Mouse (Mus musculus) adrenal gland, postnatal 25 days (tissue): ENCODE data around the gene Ifi203. TPM values are rescaled to one million over a fixed set of nuclear protein-coding genes. Genes with fewer than 3 reads are reported as not detected.
"Not testable (repeated sequence)": the region's sequence is repeated elsewhere in the genome, so short reads cannot be mapped to it uniquely, and the experiment has no call there.

Experiments
- DNase-seq: peaks from one replicate; pipeline ENCODE4 v3.0.0; 2021; ENCODE audit warnings: mixed read lengths
- total RNA-seq: library from RNA; stranded (reverse); gene quantifications from 2 replicates; pipeline ENCODE4 v1.2.3, GENCODE M21; 2021

The Ifi203 gene
- total RNA-seq, 1 experiment from 2014 or later, result 11.9 TPM

GRCm38 (mm10) chr1:173887026-173887787 is 55.3 kb downstream of the Ifi203 start:
- DNase-seq, result not testable (repeated sequence)

DNA sequence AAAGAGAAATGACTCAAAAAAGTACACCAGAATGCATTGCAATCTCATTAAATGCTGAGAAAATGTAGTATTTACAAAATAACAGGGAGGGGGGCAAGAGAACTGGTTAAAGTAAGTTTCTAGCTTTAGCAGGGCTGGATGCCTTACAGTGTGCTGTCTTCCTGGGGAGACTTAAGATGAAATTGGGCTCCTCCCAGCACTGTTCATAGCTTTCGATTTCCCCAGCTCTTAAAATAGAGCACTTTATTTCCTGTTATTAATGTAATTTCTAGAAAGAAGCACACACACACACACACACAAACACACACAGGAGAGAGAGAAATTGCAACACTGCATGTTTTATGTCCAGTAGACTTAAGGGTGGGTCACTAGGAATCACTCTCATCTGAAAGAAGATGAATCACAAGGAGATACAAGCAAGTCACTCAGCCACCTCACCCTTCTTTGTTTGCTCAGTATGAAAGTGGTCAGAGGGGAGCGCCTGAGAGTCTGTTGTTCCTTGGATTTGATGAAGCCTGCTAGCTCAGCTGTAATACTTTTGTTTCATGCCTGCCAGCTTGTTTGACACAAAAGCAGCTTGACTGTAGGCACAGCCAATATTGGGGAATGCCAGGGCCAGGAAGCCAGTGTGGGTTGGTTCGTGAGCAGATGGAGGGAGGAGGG is 62.3 kb downstream of the Ifi203 start:
- not testable (repeated sequence) for DNase-seq

DNA sequence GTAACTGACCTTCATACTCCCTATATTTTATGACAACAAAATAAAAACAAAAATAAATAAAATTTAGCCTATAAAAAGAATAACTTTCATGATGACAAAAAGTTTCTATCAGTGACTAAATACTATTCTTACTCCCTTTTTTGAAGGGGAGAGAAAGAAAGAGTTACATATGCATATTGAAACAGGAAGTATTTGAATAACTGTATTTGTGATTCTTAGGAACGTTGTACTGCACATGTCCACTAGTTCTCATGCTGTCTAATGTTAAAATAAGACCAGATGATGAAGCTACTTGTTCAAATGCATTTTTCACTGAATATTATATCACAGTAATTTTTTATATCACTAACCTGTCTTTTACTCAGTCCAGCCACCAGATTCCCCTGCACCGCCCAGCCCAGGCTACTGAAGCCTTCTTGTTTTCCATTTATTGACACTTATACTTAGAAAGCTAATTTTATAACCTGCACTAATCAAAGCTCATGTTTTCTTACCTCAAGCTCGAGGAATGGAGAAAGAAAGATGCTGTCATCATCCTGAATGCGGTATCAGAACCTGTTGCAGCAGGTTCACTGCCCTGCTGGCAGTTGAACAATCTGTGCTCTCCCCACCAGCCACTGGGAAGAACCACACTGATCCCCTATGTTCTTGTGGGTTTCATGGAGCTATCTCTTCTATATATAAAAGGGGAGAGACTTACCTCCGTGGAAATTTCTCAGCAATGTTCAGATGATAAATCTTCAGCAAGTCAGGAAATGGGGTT is 63.1 kb downstream of the Ifi203 start:
- DNase-seq, result not testable (repeated sequence)

DNA sequence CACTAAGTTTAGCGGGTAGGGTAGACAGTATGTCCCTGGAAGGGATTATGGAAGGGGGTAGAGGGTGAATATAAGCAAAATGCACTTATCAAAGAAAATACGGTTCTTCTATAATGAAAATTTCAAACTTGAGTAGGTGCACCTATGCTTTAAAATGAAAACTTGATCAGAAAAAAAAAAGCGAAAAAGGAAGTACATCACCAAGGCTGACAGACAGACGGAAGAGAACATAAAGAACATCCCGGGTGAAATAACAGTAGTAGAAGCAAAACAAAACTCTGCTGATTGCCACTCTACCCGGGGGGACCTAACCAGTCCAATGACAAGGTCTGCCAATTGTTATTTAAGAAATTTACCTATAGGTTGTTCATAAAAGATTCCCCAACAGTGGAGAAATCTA is 64.2 kb downstream of the Ifi203 start:
- DNase-seq, result not testable (repeated sequence)

DNA sequence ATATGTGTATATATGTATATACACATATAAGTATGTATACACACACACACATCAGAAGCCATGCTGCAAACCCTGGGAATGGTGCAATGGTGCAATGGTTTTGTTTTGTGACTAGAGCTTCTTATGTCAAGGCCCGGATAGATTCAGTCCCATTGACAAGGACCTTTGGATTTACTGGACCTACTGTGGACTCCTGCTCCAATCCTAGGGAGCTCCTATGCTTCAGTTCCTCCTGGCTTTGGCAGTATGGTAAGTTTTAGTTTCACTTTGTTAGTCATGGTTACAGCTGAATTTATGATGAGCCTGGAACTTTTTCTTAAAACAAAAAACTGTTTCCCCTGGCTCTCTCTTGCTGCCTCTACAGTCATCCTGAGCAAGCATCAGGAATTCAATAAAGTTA is 65.3 kb downstream of the Ifi203 start:
- DNase-seq, result not testable (repeated sequence)

Other genes with a start within 250 kb of the Ifi203 start
- 2.2 and 2.4 TPM in 2 replicates for gene Ifi207, start 200.9 kb downstream of the Ifi203 start, total RNA-seq
- 2.7 and 3.4 TPM in 2 replicates for gene Ifi204, start 175.7 kb downstream of the Ifi203 start, total RNA-seq
- 0.97 TPM in 1 of 2 replicates, not detected in the other for gene Ifi211, start 29.6 kb downstream of the Ifi203 start, total RNA-seq
- gene Mndal, start 181 bp downstream of the Ifi203 start, total RNA-seq, result 17.0 and 19.2 TPM in 2 replicates
- not detected in 2 replicates for gene Ifi202b, start 40.1 kb upstream of the Ifi203 start, total RNA-seq
- gene Ifi205, start 89.1 kb upstream of the Ifi203 start, total RNA-seq, result 0.97 and 1.3 TPM in 2 replicates
- not detected in 2 replicates for gene Olfr433, start 98.0 kb upstream of the Ifi203 start, total RNA-seq
- gene Olfr432, start 106.5 kb upstream of the Ifi203 start, total RNA-seq, result not detected in 2 replicates
- not detected in 2 replicates for gene Olfr430, start 123.9 kb upstream of the Ifi203 start, total RNA-seq
- gene Olfr429, start 141.7 kb upstream of the Ifi203 start, total RNA-seq, result not detected in 2 replicates
- gene Olfr427, start 154.2 kb upstream of the Ifi203 start, total RNA-seq, result not detected in 2 replicates
- not detected in 2 replicates for gene Olfr231, start 178.5 kb upstream of the Ifi203 start, total RNA-seq
- not detected in 2 replicates for gene Olfr424, start 188.8 kb upstream of the Ifi203 start, total RNA-seq
- gene Olfr420, start 213.0 kb upstream of the Ifi203 start, total RNA-seq, result not detected in 2 replicates
- gene Spta1, start 230.1 kb upstream of the Ifi203 start, total RNA-seq, result 0.97 and 1.4 TPM in 2 replicates